Mouse (Mus musculus) MEL (cell line): ENCODE measurements around the gene Ccm2.

Experiments used
- CTCF ChIP-seq, 3 experiments: IDR thresholded peaks in 2 of 3; conservative IDR thresholded peaks in 1 of 3; 2 replicates each; pipeline ENCODE4 v1.5.1; 2011 to 2012; ENCODE audit warnings: low read length in 3 of 3, low read depth in 2 of 3, mild to moderate bottlenecking in 2 of 3, improper control_type of control experiment in 1 of 3, inconsistent platforms in 1 of 3, mixed read lengths in 1 of 3, moderate library complexity in 1 of 3; ENCODE audit not compliant: control insufficient read depth in 1 of 3, insufficient read depth in 1 of 3, poor library complexity in 1 of 3, severe bottlenecking in 1 of 3
- ELF1 ChIP-seq: IDR thresholded peaks from 2 replicates; pipeline ENCODE4 v1.6.1; 2014; ENCODE audit warnings: low read depth, mild to moderate bottlenecking, inconsistent platforms, low read length, improper control_type of control experiment, moderate library complexity
- HCFC1 ChIP-seq: IDR thresholded peaks from 2 replicates; pipeline ENCODE4 v1.6.1; 2012; ENCODE audit warnings: low read depth, mild to moderate bottlenecking, inconsistent platforms, low read length, improper control_type of control experiment, moderate library complexity
- MAX ChIP-seq: IDR thresholded peaks from 2 replicates; pipeline ENCODE4 v1.6.1; 2011; ENCODE audit warnings: low read length, improper control_type of control experiment
- MXI1 ChIP-seq: IDR thresholded peaks from 2 replicates; pipeline ENCODE4 v1.6.1; 2011; ENCODE audit warnings: mild to moderate bottlenecking, low read depth, low read length, improper control_type of control experiment
- POLR2A ChIP-seq, 2 experiments: IDR thresholded peaks; 2 replicates each; pipeline ENCODE4 v1.6.1; 2011 to 2012; ENCODE audit warnings: low read length in 2 of 2, mild to moderate bottlenecking in 2 of 2, control low read depth in 1 of 2, improper control_type of control experiment in 1 of 2, low read depth in 1 of 2, moderate library complexity in 1 of 2; ENCODE audit not compliant: control insufficient read depth in 1 of 2, insufficient read depth in 1 of 2, poor library complexity in 1 of 2
- SMC3 ChIP-seq: IDR thresholded peaks from 2 replicates; pipeline ENCODE4 v1.6.1; 2011; ENCODE audit warnings: low read depth, low read length, improper control_type of control experiment
- TCF12 ChIP-seq: IDR thresholded peaks from 2 replicates; pipeline ENCODE4 v1.6.1; 2014; ENCODE audit warnings: low read depth, mild to moderate bottlenecking, inconsistent platforms, low read length, improper control_type of control experiment, moderate library complexity
- USF2 ChIP-seq, 2 experiments: IDR thresholded peaks; 2 replicates each; pipeline ENCODE4 v1.6.1; 2011 to 2012; ENCODE audit warnings: improper control_type of control experiment in 2 of 2, low read length in 2 of 2, borderline replicate concordance in 1 of 2, inconsistent platforms in 1 of 2, low read depth in 1 of 2, mild to moderate bottlenecking in 1 of 2; ENCODE audit not compliant: insufficient read depth in 1 of 2
- ZC3H11A ChIP-seq: IDR thresholded peaks from 2 replicates; pipeline ENCODE4 v1.6.1; 2012; ENCODE audit warnings: low read depth, mild to moderate bottlenecking, inconsistent platforms, low read length, improper control_type of control experiment

GRCm38 (mm10) chr11:6644566-6644965 is 97.9 kb downstream of the Ccm2 start:
- TF ChIP-seq ZC3H11A (no peak), POLR2A (IDR thresholded peaks at IDR 0.05; ENCODE audit: control insufficient read depth in 1 of 2, insufficient read depth in 1 of 2, low read depth in 1 of 2, low read length in 2 of 2, poor library complexity in 1 of 2) (no peak), USF2 (IDR thresholded peaks at IDR 0.05; ENCODE audit: borderline replicate concordance in 1 of 2, insufficient read depth in 1 of 2, low read depth in 1 of 2, low read length in 2 of 2) (no peak), ELF1 (no peak), SMC3 (no peak), MAX (no peak), MXI1 (no peak), CTCF (IDR thresholded peaks at IDR 0.05 in 2 of 3, conservative IDR thresholded peaks at IDR 0.05 in 1 of 3; ENCODE audit: control insufficient read depth in 1 of 3, insufficient read depth in 1 of 3, low read depth in 2 of 3, low read length in 3 of 3, poor library complexity in 1 of 3, severe bottlenecking in 1 of 3) (no peak), TCF12 (no peak), HCFC1 (no peak)
